Mouse (Mus musculus) embryonic fibroblast, embryonic 13.5 days (primary cell): ENCODE results near the gene Lpar1. TPM values are rescaled to one million over a fixed set of nuclear protein-coding genes. Genes with fewer than 3 reads are reported as not detected.
A peak's percentile ranks its signal among the peaks of the same experiment; 100 is the strongest.
"Not testable (repeated sequence)": the region's sequence is repeated elsewhere in the genome, so short reads cannot be mapped to it uniquely, and the experiment has no call there.

Experiments
- H3K27ac ChIP-seq: 2 replicates; pipeline ENCODE4 v1.5.1; 2012; ENCODE audit warnings: low read length, control low read depth, inconsistent platforms; ENCODE audit not compliant: insufficient read depth
- H3K4me1 ChIP-seq: 2 replicates; pipeline ENCODE4 v1.6.1; 2011; ENCODE audit warnings: low read length; ENCODE audit not compliant: control insufficient read depth, insufficient read depth
- H3K4me3 ChIP-seq: 2 replicates; pipeline ENCODE4 v1.5.1; 2011; ENCODE audit warnings: mild to moderate bottlenecking, control low read depth, low read length; ENCODE audit not compliant: insufficient read depth
- CTCF ChIP-seq: IDR thresholded peaks from 2 replicates; pipeline ENCODE4 v1.5.1; 2011; ENCODE audit warnings: mild to moderate bottlenecking, control low read depth, low read length, moderate library complexity, borderline replicate concordance; ENCODE audit not compliant: insufficient read depth
- POLR2A ChIP-seq: IDR thresholded peaks from 2 replicates; pipeline ENCODE4 v1.6.1; 2011; ENCODE audit warnings: low read depth, mild to moderate bottlenecking, control low read depth, low read length, moderate library complexity
- polyA plus RNA-seq: library from polyadenylated mRNA; stranded (reverse); fragments of >200 nt; gene quantifications from 2 replicates; pipeline ENCODE4 v1.2.4, GENCODE M21; 2011; ENCODE audit warnings: low read depth; ENCODE audit not compliant: missing spikeins, insufficient read length

Gene Lpar1
- polyA plus RNA-seq, 1 experiment = 67.1 TPM

GRCm38 (mm10) chr4:58547273-58547565 lies 6.5 kb downstream of the Lpar1 start:
- no peak for TF ChIP-seq POLR2A
- no peak for TF ChIP-seq CTCF
- peaks cover 10% of the 10 kb centered on the region for H3K4me1 ChIP-seq
- peak overlapping the region; percentile 39; the same call in 1 of the 2 replicates for H3K27ac ChIP-seq
- no peak overlapping the region for H3K4me3 ChIP-seq

- Histone ChIP-seq H3K27ac (peak overlapping the region; percentile 54), H3K4me1 (peaks cover 10% of the 10 kb centered on the region), H3K4me3 (no peak overlapping the region)
- TF ChIP-seq POLR2A = no peak
- TF ChIP-seq CTCF = no peak
Measured at GRCm38 (mm10) chr4:58546441-58547272, 7.0 kb downstream of the Lpar1 start.

GRCm38 (mm10) chr4:58545888-58546432 lies 7.7 kb downstream of the Lpar1 start:
- H3K4me3 ChIP-seq = no peak overlapping the region
- H3K4me1 ChIP-seq = peaks cover 10% of the 10 kb centered on the region
- H3K27ac ChIP-seq = peak overlapping the region; percentile 54
- TF ChIP-seq CTCF (no peak), POLR2A (no peak)

- no peak overlapping the region for H3K27ac ChIP-seq
- H3K4me1 ChIP-seq = peaks cover 10% of the 10 kb centered on the region
- H3K4me3 ChIP-seq = no peak overlapping the region
- TF ChIP-seq CTCF (no peak), POLR2A (no peak)
Measured at GRCm38 (mm10) chr4:58543171-58543570, 10.5 kb downstream of the Lpar1 start.

GRCm38 (mm10) chr4:58542656-58543055 lies 11.0 kb downstream of the Lpar1 start:
- H3K4me1 ChIP-seq = peaks cover 10% of the 10 kb centered on the region
- not testable (repeated sequence) for H3K27ac ChIP-seq, H3K4me3 ChIP-seq

GRCm38 (mm10) chr4:58540841-58541240 lies 12.9 kb downstream of the Lpar1 start:
- TF ChIP-seq POLR2A = no peak
- TF ChIP-seq CTCF = no peak
- Histone ChIP-seq H3K4me1 (no peaks in the 10 kb centered on the region), H3K27ac (no peak overlapping the region), H3K4me3 (no peak overlapping the region)

- H3K4me3 ChIP-seq = no peak overlapping the region
- H3K27ac ChIP-seq = no peak overlapping the region
- H3K4me1 ChIP-seq = no peaks in the 10 kb centered on the region
- TF ChIP-seq POLR2A = no peak
- no peak for TF ChIP-seq CTCF
Measured at GRCm38 (mm10) chr4:58540385-58540784, 13.3 kb downstream of the Lpar1 start.

- TF ChIP-seq POLR2A (no peak), CTCF (no peak)
- peaks cover 13% of the 10 kb centered on the region for H3K4me1 ChIP-seq
- H3K27ac ChIP-seq = no peak overlapping the region
- no peak overlapping the region for H3K4me3 ChIP-seq
Measured at GRCm38 (mm10) chr4:58538696-58539095, 15.0 kb downstream of the Lpar1 start.

- TF ChIP-seq POLR2A (no peak), CTCF (no peak)
- peaks cover 13% of the 10 kb centered on the region for H3K4me1 ChIP-seq
- H3K27ac ChIP-seq = no peak overlapping the region
Measured at GRCm38 (mm10) chr4:58535754-58536153, 17.9 kb downstream of the Lpar1 start.

GRCm38 (mm10) chr4:58534726-58535350 lies 18.9 kb downstream of the Lpar1 start:
- H3K4me1 ChIP-seq = peaks cover 13% of the 10 kb centered on the region
- H3K27ac ChIP-seq = no peak overlapping the region
- no peak overlapping the region for H3K4me3 ChIP-seq
- no peak for TF ChIP-seq CTCF
- no peak for TF ChIP-seq POLR2A

More at GRCm38 (mm10) chr4:58535754-58536153, 17.9 kb downstream of the Lpar1 start:
- H3K4me3 ChIP-seq = no peak overlapping the region
